Mouse (Mus musculus): ENCODE data around the gene Chit1.

DNA sequence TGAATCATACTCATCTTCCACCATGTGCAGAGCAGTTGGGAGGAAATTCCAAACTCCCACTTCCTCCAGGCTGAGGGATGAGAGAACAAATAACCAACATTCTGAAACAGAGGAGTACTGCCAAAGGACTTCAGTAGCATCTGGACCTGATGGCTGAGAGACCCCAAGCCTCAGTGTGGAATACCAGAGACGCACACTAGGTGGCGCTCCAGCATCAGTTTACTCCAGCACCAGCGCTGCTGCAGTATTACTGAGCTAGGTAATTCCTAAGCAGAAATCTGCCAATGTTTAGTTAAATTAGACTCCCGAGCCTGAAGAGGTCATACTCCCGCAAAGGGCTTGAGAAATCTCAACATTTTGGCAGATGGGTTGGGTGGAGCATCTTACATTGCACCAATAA, 9.1 kb downstream of the Chit1 start:
- TF ChIP-seq CTCF (IDR thresholded peaks at IDR 0.05; ENCODE audit: control insufficient read depth, insufficient read depth, insufficient read length) (peak; percentile 87), MAX (IDR thresholded peaks at IDR 0.05) (no peak), USF1 (IDR thresholded peaks at IDR 0.05; ENCODE audit: low read depth) (no peak), FOSL1 (IDR thresholded peaks at IDR 0.05; ENCODE audit: insufficient read depth, low read length, poor library complexity, severe bottlenecking) (no peak)
